Mouse (Mus musculus): ENCODE measurements around the gene Arhgap22. TPM values are rescaled to one million over a fixed set of nuclear protein-coding genes. Genes with fewer than 3 reads are reported as not detected.

The Arhgap22 gene
- total RNA-seq (2012; rRNA removed), result 5.7 and 11.4 TPM in 2 replicates

- peak within 1 kb of the TSS; percentile 34; the same call in 1 of the 2 replicates for H3K27ac ChIP-seq (ENCODE audit: insufficient read depth, low read depth, low read length, poor library complexity, severe bottlenecking)
- TF ChIP-seq MAFK (IDR thresholded peaks at IDR 0.05; ENCODE audit: insufficient read depth, low read depth, low read length) (peak; percentile 83), ZC3H11A (IDR thresholded peaks at IDR 0.05; ENCODE audit: borderline replicate concordance, low read depth, low read length) (peak; percentile 92), CHD2 (IDR thresholded peaks at IDR 0.05; ENCODE audit: low read depth, low read length) (no peak)
- in situ Hi-C loops (cut with MboI; ENCODE audit: low sequenced_read_pairs in 2 of 2, unreplicated experiment in 2 of 2), result no loop called here
- peaks cover 1 to 7% of the 10 kb centered on the region in 2 experiments; a peak in 1 of 4 replicates for H3K4me1 ChIP-seq (ENCODE audit: control insufficient read depth in 2 of 2, insufficient read depth in 2 of 2, low read length in 2 of 2, poor library complexity in 1 of 2)
- peak within 1 kb of the TSS; percentile 53; the same call in 1 of the 2 replicates for H3K9ac ChIP-seq (ENCODE audit: insufficient read depth, low read depth, low read length, poor library complexity, severe bottlenecking)
- no peaks in the 10 kb centered on the region for H3K36me3 ChIP-seq (ENCODE audit: control insufficient read depth, insufficient read depth, low read length, poor library complexity, severe bottlenecking)
- no peaks in the 10 kb centered on the region for H3K9me3 ChIP-seq (ENCODE audit: control insufficient read depth, insufficient read depth, low read depth, low read length)
- peak; percentile 76 for DNase-seq (ENCODE audit: low read depth, low spot score)
- H3K4me3 ChIP-seq (ENCODE audit: insufficient read depth in 1 of 2, low read depth in 1 of 2, low read length in 2 of 2, poor library complexity in 1 of 2, severe bottlenecking in 1 of 2), result peak within 1 kb of the TSS; percentile 20 to 54; a peak in 3 of 4 replicates
Observed at GRCm38 (mm10) chr14:33213823-33214766, at the start of gene Arhgap22. TSS of gene Arhgap22 (plus strand) at chr14:33214026.

DNA sequence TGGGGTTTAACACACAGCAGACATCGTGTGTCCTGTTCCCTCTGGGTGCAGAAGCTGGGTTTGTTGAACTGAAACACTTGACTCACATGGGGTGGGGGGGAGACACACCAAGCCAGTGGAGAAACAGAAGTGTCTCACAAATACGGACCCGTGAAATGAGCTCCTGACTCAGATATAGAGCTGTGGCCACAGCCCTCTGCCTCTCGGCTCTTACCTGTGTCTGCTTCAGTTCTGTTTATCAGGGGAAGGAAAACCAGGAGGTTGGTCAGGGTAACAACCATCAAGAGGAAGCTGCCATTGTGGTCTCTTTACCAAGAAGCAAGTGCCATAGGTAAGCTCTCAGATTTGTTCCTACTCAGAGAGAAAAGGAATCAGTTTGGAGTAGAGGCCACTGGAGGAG lies 45.1 kb upstream of the Arhgap22 start:
- Histone ChIP-seq H3K4me1 (ENCODE audit: control insufficient read depth in 2 of 2, insufficient read depth in 2 of 2, low read length in 2 of 2, poor library complexity in 1 of 2) (no peaks in the 10 kb centered on the region), H3K4me3 (ENCODE audit: insufficient read depth in 1 of 2, low read depth in 1 of 2, low read length in 2 of 2, poor library complexity in 1 of 2, severe bottlenecking in 1 of 2) (no peak overlapping the region), H3K9ac (ENCODE audit: insufficient read depth, low read depth, low read length, poor library complexity, severe bottlenecking) (no peak overlapping the region), H3K36me3 (ENCODE audit: control insufficient read depth, insufficient read depth, low read length, poor library complexity, severe bottlenecking) (no peaks in the 10 kb centered on the region), H3K9me3 (ENCODE audit: control insufficient read depth, insufficient read depth, low read depth, low read length) (no peaks in the 10 kb centered on the region), H3K27ac (ENCODE audit: insufficient read depth, low read depth, low read length, poor library complexity, severe bottlenecking) (no peak overlapping the region)
- TF ChIP-seq MAFK (IDR thresholded peaks at IDR 0.05; ENCODE audit: insufficient read depth, low read depth, low read length), result no peak
- TF ChIP-seq HCFC1 (IDR thresholded peaks at IDR 0.05; ENCODE audit: borderline replicate concordance, insufficient read depth, low read length), result no peak
- TF ChIP-seq ZC3H11A (IDR thresholded peaks at IDR 0.05; ENCODE audit: borderline replicate concordance, low read depth, low read length), result no peak
- no peak for TF ChIP-seq CHD2 (IDR thresholded peaks at IDR 0.05; ENCODE audit: low read depth, low read length)
- no peak for TF ChIP-seq ZNF384 (IDR thresholded peaks at IDR 0.05; ENCODE audit: low read depth, low read length)
- in situ Hi-C loops (cut with MboI; ENCODE audit: low sequenced_read_pairs in 2 of 2, unreplicated experiment in 2 of 2), result no loop called here
- DNase-seq (ENCODE audit: low read depth, low spot score), result no peak

- no peak overlapping the region for H3K9ac ChIP-seq (ENCODE audit: insufficient read depth, low read depth, low read length, poor library complexity, severe bottlenecking)
- no peaks in the 10 kb centered on the region for H3K36me3 ChIP-seq (ENCODE audit: control insufficient read depth, insufficient read depth, low read length, poor library complexity, severe bottlenecking)
- in situ Hi-C loops (cut with MboI; ENCODE audit: low sequenced_read_pairs in 2 of 2, unreplicated experiment in 2 of 2), result no loop called here
- H3K4me1 ChIP-seq (ENCODE audit: control insufficient read depth in 2 of 2, insufficient read depth in 2 of 2, low read length in 2 of 2, poor library complexity in 1 of 2), result no peaks in the 10 kb centered on the region
- H3K9me3 ChIP-seq (ENCODE audit: control insufficient read depth, insufficient read depth, low read depth, low read length), result no peaks in the 10 kb centered on the region
- H3K27ac ChIP-seq (ENCODE audit: insufficient read depth, low read depth, low read length, poor library complexity, severe bottlenecking), result no peak overlapping the region
- no peak overlapping the region for H3K4me3 ChIP-seq (ENCODE audit: insufficient read depth in 1 of 2, low read depth in 1 of 2, low read length in 2 of 2, poor library complexity in 1 of 2, severe bottlenecking in 1 of 2)
- no peak for DNase-seq (ENCODE audit: low read depth, low spot score)
- TF ChIP-seq ZNF384 (IDR thresholded peaks at IDR 0.05; ENCODE audit: low read depth, low read length) (no peak), ZC3H11A (IDR thresholded peaks at IDR 0.05; ENCODE audit: borderline replicate concordance, low read depth, low read length) (no peak), CHD2 (IDR thresholded peaks at IDR 0.05; ENCODE audit: low read depth, low read length) (no peak), HCFC1 (IDR thresholded peaks at IDR 0.05; ENCODE audit: borderline replicate concordance, insufficient read depth, low read length) (no peak), MAFK (IDR thresholded peaks at IDR 0.05; ENCODE audit: insufficient read depth, low read depth, low read length) (no peak)
Observed at GRCm38 (mm10) chr14:33171942-33172341, 41.9 kb upstream of the Arhgap22 start.

DNA sequence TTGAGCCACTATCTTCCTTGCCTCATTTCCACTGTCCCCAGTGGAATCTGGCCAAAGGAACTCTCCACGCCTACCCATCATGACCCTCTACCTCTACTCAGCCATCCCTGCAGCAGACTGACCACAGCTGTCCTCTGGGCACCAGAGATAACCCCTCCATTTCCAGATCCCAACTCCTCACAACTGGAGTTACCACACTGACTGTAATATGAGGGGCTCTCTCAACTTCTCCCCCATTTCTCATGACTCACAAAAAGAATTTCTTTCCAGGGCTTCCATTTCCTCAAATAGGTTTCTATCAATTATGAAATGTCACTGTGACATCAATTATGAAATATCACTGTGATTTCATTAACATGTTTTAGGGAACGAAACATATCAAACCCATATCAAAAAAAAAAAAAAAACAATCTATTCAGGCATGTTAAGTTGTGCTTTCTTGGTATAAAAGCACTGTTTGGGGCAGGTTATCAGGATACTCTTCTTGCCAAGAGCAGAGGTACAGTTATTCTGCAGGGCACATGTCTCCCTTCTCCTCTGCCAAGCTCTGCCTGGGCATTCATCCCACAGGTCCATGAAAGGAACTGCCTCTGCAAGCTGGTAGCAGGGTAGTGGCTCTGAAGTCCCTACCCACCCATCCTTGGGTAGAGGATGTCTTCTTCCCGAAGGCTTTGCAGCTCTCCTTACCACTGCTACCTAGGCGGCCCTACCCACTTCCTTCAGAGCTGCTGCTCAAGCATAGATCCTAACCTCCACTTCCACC lies 38.6 kb upstream of the Arhgap22 start:
- DNase-seq (ENCODE audit: low read depth, low spot score), result no peak
- no peaks in the 10 kb centered on the region for H3K4me1 ChIP-seq (ENCODE audit: control insufficient read depth in 2 of 2, insufficient read depth in 2 of 2, low read length in 2 of 2, poor library complexity in 1 of 2)
- H3K27ac ChIP-seq (ENCODE audit: insufficient read depth, low read depth, low read length, poor library complexity, severe bottlenecking), result no peak overlapping the region
- no peaks in the 10 kb centered on the region for H3K9me3 ChIP-seq (ENCODE audit: control insufficient read depth, insufficient read depth, low read depth, low read length)
- in situ Hi-C loops (cut with MboI; ENCODE audit: low sequenced_read_pairs in 2 of 2, unreplicated experiment in 2 of 2), result no loop called here
- no peak for TF ChIP-seq ZC3H11A (IDR thresholded peaks at IDR 0.05; ENCODE audit: borderline replicate concordance, low read depth, low read length)
- no peak for TF ChIP-seq CHD2 (IDR thresholded peaks at IDR 0.05; ENCODE audit: low read depth, low read length)
- TF ChIP-seq ZNF384 (IDR thresholded peaks at IDR 0.05; ENCODE audit: low read depth, low read length), result no peak
- TF ChIP-seq HCFC1 (IDR thresholded peaks at IDR 0.05; ENCODE audit: borderline replicate concordance, insufficient read depth, low read length), result no peak
- TF ChIP-seq MAFK (IDR thresholded peaks at IDR 0.05; ENCODE audit: insufficient read depth, low read depth, low read length), result no peak
- H3K9ac ChIP-seq (ENCODE audit: insufficient read depth, low read depth, low read length, poor library complexity, severe bottlenecking), result no peak overlapping the region
- no peaks in the 10 kb centered on the region for H3K36me3 ChIP-seq (ENCODE audit: control insufficient read depth, insufficient read depth, low read length, poor library complexity, severe bottlenecking)
- H3K4me3 ChIP-seq (ENCODE audit: insufficient read depth in 1 of 2, low read depth in 1 of 2, low read length in 2 of 2, poor library complexity in 1 of 2, severe bottlenecking in 1 of 2), result no peak overlapping the region
